Mouse (Mus musculus): ENCODE results near the gene Mipep.

DNA sequence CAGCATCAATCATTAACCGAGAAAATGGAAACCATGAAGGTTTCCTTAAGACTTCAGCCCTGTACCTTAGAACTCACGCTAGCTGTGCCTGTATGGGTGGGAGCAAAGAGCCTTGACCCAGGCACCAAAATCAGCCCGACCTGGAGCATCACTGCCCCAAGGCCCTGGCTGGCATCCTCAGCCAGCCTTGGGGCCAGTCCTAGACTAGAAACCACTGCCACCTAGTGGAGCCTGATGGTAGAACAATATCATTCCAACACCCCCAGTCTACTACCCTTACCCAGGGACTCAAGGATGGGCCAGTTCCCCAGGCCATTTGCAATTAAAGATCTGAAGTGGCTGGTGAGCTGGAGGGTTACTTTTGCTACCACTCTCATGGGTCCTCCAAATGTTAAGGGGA lies 5.7 kb downstream of the Mipep start:
- TF ChIP-seq POLR2A (IDR thresholded peaks at IDR 0.05; ENCODE audit: extremely low read depth, insufficient read depth, low read length) (no peak), CTCF (IDR thresholded peaks at IDR 0.05; ENCODE audit: extremely low read depth, insufficient read depth, low read length) (peak; percentile 64)

Measured in cortical plate, adult 2 months (tissue).